Mouse (Mus musculus) megakaryocyte-erythroid progenitor cell, adult 5-6 weeks (primary cell): ENCODE data around the gene Rsph10b. TPM values are rescaled to one million over a fixed set of nuclear protein-coding genes. Genes with fewer than 3 reads are reported as not detected.

ENCODE experiments used
- ATAC-seq: replicated peaks from 2 replicates; pipeline ENCODE4 v1.8.0; 2016; ENCODE audit warnings: mild to moderate bottlenecking, inconsistent platforms; ENCODE audit not compliant: severe bottlenecking, poor library complexity, low FRiP score, low TSS enrichment
- total RNA-seq, 2 experiments: library from RNA; stranded (forward) in 1 of 2; stranded (reverse) in 1 of 2; fragments of 200-1000, 215-1000 nt in 1 of 2; fragments of >200 nt in 1 of 2; fragmentation: Nextera tagmentation in 1 of 2; gene quantifications; 2 replicates each; pipeline ENCODE4 v1.2.3; 2014 to 2017

Rsph10b gene
- total RNA-seq, 2 experiments from 2014 or later = 0.98 TPM; not detected in 1

- no peak for ATAC-seq
Observed at GRCm38 (mm10) chr5:143931863-143932580, 813 bp upstream of the Rsph10b start.

DNA sequence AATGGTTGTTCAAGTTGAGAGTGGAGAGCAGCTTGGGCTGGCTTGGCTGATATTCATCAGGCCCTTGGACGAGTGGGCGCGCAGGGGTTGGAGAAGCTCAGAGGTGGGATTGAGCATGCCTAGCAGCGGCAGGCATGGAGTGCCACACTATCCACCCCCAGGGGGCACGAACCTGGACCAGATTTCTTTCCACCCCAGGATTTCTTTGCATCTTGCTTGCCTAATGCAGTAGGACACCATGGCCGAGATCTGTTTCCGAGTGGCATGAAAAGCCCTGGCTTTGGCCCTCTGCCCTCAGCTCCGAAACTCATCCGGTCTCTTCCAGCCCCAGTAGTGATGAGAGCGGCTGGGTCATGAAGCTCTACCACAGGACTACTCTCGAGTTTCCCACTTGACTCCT is 579 bp downstream of the Rsph10b start:
- no peak for ATAC-seq

DNA sequence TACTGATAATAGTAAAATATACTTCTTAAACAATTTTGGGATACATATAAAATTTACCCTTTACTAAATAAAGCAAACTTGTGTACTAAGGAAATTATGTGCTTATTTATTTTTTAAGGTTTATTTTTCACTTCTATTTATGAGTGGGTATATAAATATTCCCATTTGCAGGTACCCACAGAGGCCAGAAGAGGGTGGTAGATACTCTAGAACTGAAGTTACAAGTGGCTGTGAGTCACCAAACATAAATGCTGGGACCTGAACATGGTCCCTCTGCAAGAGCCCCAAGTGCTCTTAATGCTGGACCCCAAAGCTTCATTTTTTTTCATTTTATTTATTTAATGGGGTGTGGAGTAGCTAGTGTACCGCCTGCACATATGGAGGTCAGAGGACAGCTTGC is 1.0 kb downstream of the Rsph10b start:
- ATAC-seq = peak; percentile 58; the same call in 1 of the 2 replicates

DNA sequence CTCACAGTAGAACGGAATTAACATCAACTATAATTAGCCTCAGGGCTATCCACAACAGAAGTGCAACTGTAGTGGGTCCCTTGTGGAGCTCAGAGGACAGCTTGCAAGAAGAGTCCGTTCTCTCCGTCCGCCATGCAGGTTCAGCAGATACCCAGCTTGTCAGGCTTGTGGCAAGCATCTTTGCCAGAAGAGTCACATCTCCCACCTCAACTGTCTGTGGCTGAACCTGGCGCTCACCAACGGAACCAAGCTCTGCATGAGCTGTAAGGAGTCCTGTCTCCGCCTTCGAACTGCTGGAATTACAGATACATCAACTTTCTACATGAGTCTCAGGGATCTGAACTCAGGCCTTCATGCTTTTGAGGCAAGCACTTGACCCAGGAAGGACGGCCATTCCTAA is 3.3 kb downstream of the Rsph10b start:
- ATAC-seq = no peak

GRCm38 (mm10) chr5:143941588-143941987 is 8.8 kb downstream of the Rsph10b start:
- ATAC-seq = no peak

GRCm38 (mm10) chr5:143943231-143944125 is 10.6 kb downstream of the Rsph10b start:
- no peak for ATAC-seq

DNA sequence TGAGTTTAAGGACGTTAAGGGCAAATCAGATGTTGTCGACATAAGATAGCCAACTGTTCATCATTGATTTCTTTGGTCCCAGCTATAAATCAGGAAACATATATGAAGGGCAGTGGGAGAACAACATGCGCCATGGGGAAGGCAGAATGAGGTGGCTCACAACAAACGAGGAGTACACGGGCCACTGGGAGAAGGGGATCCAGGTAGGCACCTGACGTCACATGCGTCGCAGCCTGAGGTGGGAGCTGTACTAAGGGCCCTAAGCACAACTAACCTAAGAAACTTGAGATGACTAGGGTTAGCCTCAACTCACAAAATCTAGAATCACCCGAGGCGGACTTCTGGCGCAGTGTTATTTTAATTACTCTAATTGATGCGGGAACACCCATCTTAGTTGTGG is 15.5 kb downstream of the Rsph10b start:
- no peak for ATAC-seq

- ATAC-seq = no peak
Observed at GRCm38 (mm10) chr5:143950016-143950415, 17.2 kb downstream of the Rsph10b start.

DNA sequence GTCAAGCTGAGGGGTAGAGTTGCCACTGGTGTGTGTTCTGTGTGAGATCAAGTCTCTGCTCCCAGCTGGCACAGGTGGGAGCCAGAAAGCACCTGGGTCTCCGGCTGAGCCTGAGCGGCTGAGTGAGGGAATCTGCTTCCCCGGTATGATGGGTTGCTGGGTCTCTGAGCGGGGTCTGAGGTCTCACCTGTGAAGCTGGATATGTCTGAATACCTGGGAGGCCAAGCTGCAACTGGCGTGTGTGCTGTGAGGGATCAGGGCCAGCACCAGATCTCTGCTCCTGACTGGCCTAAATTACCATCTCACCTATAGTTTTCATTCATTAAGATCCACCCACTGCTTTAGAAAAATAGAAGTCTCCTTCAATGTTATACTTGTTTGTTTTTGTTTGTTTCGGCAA is 24.3 kb downstream of the Rsph10b start:
- no peak for ATAC-seq

DNA sequence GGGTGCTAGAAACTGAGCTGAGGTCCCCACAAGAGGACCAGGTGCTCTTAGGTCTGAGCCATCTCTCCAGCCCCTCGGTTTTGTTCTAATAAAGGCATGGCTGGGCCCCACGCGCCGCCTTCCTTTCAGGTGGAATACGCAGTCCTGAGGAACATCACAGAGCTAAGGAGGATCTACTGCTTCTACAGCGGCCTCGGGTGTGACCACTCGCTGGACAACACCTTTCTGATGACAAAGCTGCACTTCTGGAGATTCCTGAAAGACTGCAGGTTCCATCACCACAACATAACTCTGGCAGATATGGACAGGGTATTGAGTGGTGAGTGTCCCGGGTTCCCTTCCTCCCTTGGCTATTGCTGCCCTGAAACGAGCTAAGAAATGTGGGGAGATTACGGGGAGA is 26.7 kb downstream of the Rsph10b start:
- ATAC-seq = no peak

- no peak for ATAC-seq
Observed at GRCm38 (mm10) chr5:143961176-143961575, 28.3 kb downstream of the Rsph10b start.

- no peak for ATAC-seq
Observed at GRCm38 (mm10) chr5:143965586-143966345, 32.9 kb downstream of the Rsph10b start.

GRCm38 (mm10) chr5:143966671-143967070 is 33.8 kb downstream of the Rsph10b start:
- no peak for ATAC-seq

GRCm38 (mm10) chr5:143972628-143973027 is 39.8 kb downstream of the Rsph10b start:
- ATAC-seq = 0 out of 2 replicates have a peak, but pooled peaks have one; percentile 19

DNA sequence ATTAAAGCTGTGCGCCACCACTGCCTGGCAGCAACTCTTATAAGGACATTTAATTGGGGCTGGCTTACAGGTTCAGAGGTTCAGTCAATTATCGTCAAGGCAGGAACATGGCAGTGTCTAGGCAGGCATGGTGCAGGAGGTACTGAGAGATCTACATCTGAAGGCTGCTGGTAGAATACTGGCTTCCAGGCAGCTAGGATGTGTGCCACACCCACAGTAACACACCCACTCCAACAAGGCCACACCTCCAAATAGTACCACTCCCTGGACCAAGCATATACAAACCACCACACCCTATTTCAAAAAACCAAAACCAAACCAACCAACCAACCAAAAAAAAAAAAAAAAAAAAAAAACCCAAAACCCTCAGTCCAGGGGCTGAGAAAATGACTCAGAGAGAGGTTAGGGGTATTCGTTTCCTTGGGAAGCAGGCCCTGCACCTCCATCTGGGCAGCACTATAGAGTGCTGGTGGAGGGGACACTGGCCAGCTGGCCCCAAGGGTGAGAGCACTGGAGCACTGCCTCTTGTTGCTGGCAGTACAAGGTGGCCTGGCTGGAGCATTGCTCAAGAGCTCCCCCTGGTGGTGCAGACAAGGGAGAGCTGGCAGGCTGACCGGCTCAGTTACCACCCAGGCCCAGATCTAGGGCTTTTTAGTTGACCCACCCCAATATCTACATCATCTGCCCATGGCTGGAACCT is 42.2 kb downstream of the Rsph10b start:
- ATAC-seq = peak; percentile 75

GRCm38 (mm10) chr5:143975631-143975933 is 42.7 kb downstream of the Rsph10b start:
- peak; percentile 18 for ATAC-seq

GRCm38 (mm10) chr5:143976232-143976631 is 43.4 kb downstream of the Rsph10b start:
- ATAC-seq = no peak

DNA sequence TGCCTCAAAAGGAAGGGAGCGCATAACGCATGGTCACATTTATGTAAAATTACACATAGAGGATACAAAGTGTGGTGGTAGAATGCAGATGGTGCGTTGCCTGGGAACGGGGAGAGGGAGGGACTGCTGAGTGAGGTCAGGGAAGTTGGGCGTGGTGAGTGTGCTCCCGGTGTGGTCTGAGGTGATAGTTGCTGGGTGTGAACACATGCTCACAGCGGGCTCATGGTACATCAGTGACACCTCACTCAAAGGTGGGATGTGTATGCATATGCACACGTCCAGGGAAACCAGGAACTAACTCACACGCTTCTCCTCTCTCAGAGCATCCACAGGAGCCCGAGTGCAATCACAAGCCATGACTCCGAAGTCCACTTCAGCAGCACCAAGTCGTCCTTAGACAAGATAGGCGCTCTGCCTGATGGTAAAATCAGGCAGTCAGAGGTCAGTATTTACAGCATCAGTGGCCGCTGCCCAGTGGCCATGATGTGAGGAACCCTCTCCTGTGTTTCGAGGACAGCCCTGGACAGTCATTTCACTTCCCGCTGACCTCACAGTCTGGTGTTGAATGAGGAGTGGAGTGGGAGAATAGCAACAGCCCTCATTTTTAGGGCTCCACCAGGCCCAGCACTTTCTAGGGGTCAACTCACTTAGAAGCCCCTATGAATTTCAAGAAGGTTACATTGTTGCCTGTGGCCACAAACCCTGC is 44.0 kb downstream of the Rsph10b start:
- peak; percentile 68 for ATAC-seq

- ATAC-seq = no peak
Observed at GRCm38 (mm10) chr5:143980858-143981257, 48.0 kb downstream of the Rsph10b start.
